Mouse (Mus musculus) neural tube, embryonic 12.5 days (tissue): ENCODE data around the gene Vti1b. TPM values are rescaled to one million over a fixed set of nuclear protein-coding genes. Genes with fewer than 3 reads are reported as not detected.

Source experiments
- ATAC-seq: fragments of 200-750 bp; cut with Nextera tagmentation; 2 replicates; pipeline ENCODE4 v1.8.0; 2017; ENCODE audit warnings: low read depth, mild to moderate bottlenecking, moderate TSS enrichment, moderate library complexity; ENCODE audit not compliant: low FRiP score
- H3K27ac ChIP-seq: fragments of 300-500 bp; sonication (generic); 2 replicates; pipeline ENCODE4 v1.5.1; 2016
- H3K27me3 ChIP-seq: fragments of 300-500 bp; sonication (generic); replicated peaks from 2 replicates; pipeline ENCODE4 v1.6.1; 2016; ENCODE audit warnings: mild to moderate bottlenecking
- H3K36me3 ChIP-seq: fragments of 300-500 bp; sonication (generic); 2 replicates; pipeline ENCODE4 v1.6.1; 2016; ENCODE audit warnings: mild to moderate bottlenecking
- H3K4me1 ChIP-seq: fragments of 300-500 bp; sonication (generic); 2 replicates; pipeline ENCODE4 v1.6.1; 2016
- H3K4me2 ChIP-seq: fragments of 300-500 bp; sonication (generic); replicated peaks from 2 replicates; pipeline ENCODE4 v1.6.1; 2016; ENCODE audit warnings: mild to moderate bottlenecking
- H3K4me3 ChIP-seq: fragments of 300-500 bp; sonication (generic); 2 replicates; pipeline ENCODE4 v1.5.1; 2016
- H3K9ac ChIP-seq: fragments of 300-500 bp; sonication (generic); 2 replicates; pipeline ENCODE4 v1.6.1; 2016; ENCODE audit warnings: mild to moderate bottlenecking
- H3K9me3 ChIP-seq: fragments of 300-500 bp; sonication (generic); 2 replicates; pipeline ENCODE4 v1.6.1; 2016; ENCODE audit warnings: mild to moderate bottlenecking
- WGBS: fragments of 180-500 bp; shearing (Covaris S2); methylation state at CpG from one replicate; pipeline ENCODE4 v1.1.7; 2016; 5-methylcytosine and 5-hydroxymethylcytosine counted together
- polyA plus RNA-seq: library from polyadenylated mRNA; unstranded; fragments of >200 nt; fragmentation: Nextera tagmentation; extraction: Ambion mirVana; gene quantifications from 2 replicates; pipeline ENCODE4 v1.2.1, GENCODE M21; 2016

Gene Vti1b
- polyA plus RNA-seq, 1 experiment from 2014 or later, result 135 TPM

DNA sequence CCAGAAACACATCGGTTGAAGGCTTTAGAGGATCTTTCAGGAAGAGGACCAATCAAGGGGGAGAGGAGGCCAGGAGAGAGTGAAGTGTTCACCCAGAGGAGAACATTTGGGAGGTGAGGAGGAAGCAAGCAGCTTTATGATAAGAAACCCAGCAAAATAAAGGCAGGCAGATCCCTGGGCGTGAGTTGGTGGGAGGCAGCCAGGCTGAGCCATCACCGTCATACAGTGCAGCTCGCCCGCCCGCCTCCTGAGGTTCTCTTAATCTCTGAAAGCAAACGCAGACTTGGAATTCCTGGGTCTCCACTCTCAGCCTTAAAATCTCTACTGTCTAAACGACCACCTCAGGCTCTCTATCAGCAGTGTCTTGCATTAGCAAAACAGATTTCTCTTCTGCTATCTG lies 37.8 kb downstream of the Vti1b start:
- no peak overlapping the region for H3K4me2 ChIP-seq
- no peak overlapping the region for H3K27ac ChIP-seq
- 56% methylated on average over 8 of the region's 8 CpGs for WGBS
- H3K27me3 ChIP-seq, result peaks cover 37% of the 10 kb centered on the region
- H3K9me3 ChIP-seq, result no peaks in the 10 kb centered on the region
- H3K36me3 ChIP-seq, result no peaks in the 10 kb centered on the region
- no peak overlapping the region for H3K9ac ChIP-seq
- no peak for ATAC-seq
- H3K4me1 ChIP-seq, result peaks cover 9% of the 10 kb centered on the region; the same call in 1 of the 2 replicates
- H3K4me3 ChIP-seq, result no peak overlapping the region

- 32% methylated on average over 5 of the region's 5 CpGs for WGBS
- Histone ChIP-seq H3K36me3 (no peaks in the 10 kb centered on the region), H3K4me3 (peak overlapping the region; percentile 45), H3K27ac (no peak overlapping the region), H3K9me3 (no peaks in the 10 kb centered on the region), H3K27me3 (peaks cover 40% of the 10 kb centered on the region), H3K9ac (peak overlapping the region; percentile 53; the same call in 1 of the 2 replicates), H3K4me1 (peaks cover 9% of the 10 kb centered on the region; the same call in 1 of the 2 replicates), H3K4me2 (peak overlapping the region; percentile 74)
- ATAC-seq, result no peak
Measured at GRCm38 (mm10) chr12:79131706-79132460, 40.6 kb downstream of the Vti1b start.

- peak overlapping the region; percentile 45 for H3K4me3 ChIP-seq
- H3K9ac ChIP-seq, result peak overlapping the region; percentile 53
- H3K4me2 ChIP-seq, result peak overlapping the region; percentile 74
- no peak overlapping the region for H3K27ac ChIP-seq
- H3K36me3 ChIP-seq, result no peaks in the 10 kb centered on the region
- peaks cover 40% of the 10 kb centered on the region for H3K27me3 ChIP-seq
- peaks cover 9% of the 10 kb centered on the region; the same call in 1 of the 2 replicates for H3K4me1 ChIP-seq
- peak; percentile 48; the same call in 1 of the 2 replicates for ATAC-seq
- H3K9me3 ChIP-seq, result no peaks in the 10 kb centered on the region
- under 1% methylated on average over 22 of the region's 22 CpGs for WGBS
Measured at GRCm38 (mm10) chr12:79131178-79131675, 41.2 kb downstream of the Vti1b start.

- under 1% methylated on average over 47 of the region's 47 CpGs for WGBS
- H3K9me3 ChIP-seq, result no peaks in the 10 kb centered on the region
- H3K27ac ChIP-seq, result no peak within 1 kb of the TSS
- peak; percentile 93 for ATAC-seq
- H3K36me3 ChIP-seq, result no peaks in the 10 kb centered on the region
- peak within 1 kb of the TSS; percentile 53 for H3K9ac ChIP-seq
- peak within 1 kb of the TSS; percentile 45 for H3K4me3 ChIP-seq
- peaks cover 9% of the 10 kb centered on the region; the same call in 1 of the 2 replicates for H3K4me1 ChIP-seq
- peak within 1 kb of the TSS; percentile 74 for H3K4me2 ChIP-seq
- peaks cover 40% of the 10 kb centered on the region for H3K27me3 ChIP-seq
Measured at GRCm38 (mm10) chr12:79130299-79131177, 41.9 kb downstream of the Vti1b start, which contains the start of gene Arg2. Arg2 (plus strand) TSS chr12:79130777.

DNA sequence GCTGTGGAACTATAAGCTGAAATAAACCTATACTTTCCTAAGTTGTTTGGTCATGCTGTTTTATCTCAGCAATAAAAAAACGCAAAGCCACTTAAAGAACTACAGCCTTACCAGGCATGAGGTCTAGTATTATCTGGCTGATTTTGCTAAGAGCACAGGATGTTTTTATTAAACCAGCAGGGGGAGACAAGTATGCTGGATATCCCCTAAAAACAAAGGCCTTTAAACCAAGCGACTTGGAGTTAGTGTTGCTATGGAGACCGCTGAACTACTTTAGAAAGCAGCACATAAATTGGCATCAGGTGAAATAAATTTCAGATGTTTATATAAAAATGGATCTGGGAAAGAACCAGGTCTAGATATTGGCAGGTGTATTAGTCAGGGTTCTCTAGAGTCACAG lies 49.6 kb downstream of the Vti1b start:
- Histone ChIP-seq H3K27me3 (no peaks in the 10 kb centered on the region), H3K9me3 (no peaks in the 10 kb centered on the region), H3K4me2 (no peak overlapping the region), H3K4me3 (no peak overlapping the region), H3K4me1 (no peaks in the 10 kb centered on the region), H3K36me3 (no peaks in the 10 kb centered on the region), H3K27ac (no peak overlapping the region), H3K9ac (no peak overlapping the region)
- ATAC-seq, result no peak
- WGBS, result 36% methylated on average over 3 of the region's 3 CpGs

GRCm38 (mm10) chr12:79118991-79119390 lies 53.5 kb downstream of the Vti1b start:
- Histone ChIP-seq H3K4me2 (no peak overlapping the region), H3K4me3 (no peak overlapping the region), H3K36me3 (no peaks in the 10 kb centered on the region), H3K27ac (no peak overlapping the region), H3K9me3 (no peaks in the 10 kb centered on the region), H3K4me1 (no peaks in the 10 kb centered on the region), H3K9ac (no peak overlapping the region), H3K27me3 (no peaks in the 10 kb centered on the region)
- 85% methylated on average over 4 of the region's 4 CpGs for WGBS
- no peak for ATAC-seq

Other genes with a start within 250 kb of the Vti1b start
- gene Tmem229b, start 165.0 kb downstream of the Vti1b start, polyA plus RNA-seq, result 27.1 and 28.1 TPM in 2 replicates
- 6.0 and 6.7 TPM in 2 replicates for gene Plekhh1, start 143.5 kb downstream of the Vti1b start, polyA plus RNA-seq
- gene Pigh, start 83.0 kb downstream of the Vti1b start, polyA plus RNA-seq, result 24.5 and 26.8 TPM in 2 replicates
- 17.1 and 20.2 TPM in 2 replicates for gene Arg2, start 41.9 kb downstream of the Vti1b start, polyA plus RNA-seq
- 21.7 and 23.5 TPM in 2 replicates for gene Rdh11, start 19.6 kb upstream of the Vti1b start, polyA plus RNA-seq
- gene Rdh12, start 36.2 kb upstream of the Vti1b start, polyA plus RNA-seq, result 0.78 and 0.93 TPM in 2 replicates
- gene Zfyve26, start 123.6 kb upstream of the Vti1b start, polyA plus RNA-seq, result 12.0 and 14.3 TPM in 2 replicates
- gene Rad51b, start 124.6 kb upstream of the Vti1b start, polyA plus RNA-seq, result 4.5 and 5.1 TPM in 2 replicates